Mouse (Mus musculus): Measurements from ENCODE around the gene Man2a1. TPM values are rescaled to one million over a fixed set of nuclear protein-coding genes. Genes with fewer than 3 reads are reported as not detected.
"Not testable (repeated sequence)": the region's sequence is repeated elsewhere in the genome, so short reads cannot be mapped to it uniquely, and the experiment has no call there.

Gene Man2a1
- polyA plus RNA-seq, 1 experiment from 2014 or later: 54.9 TPM

DNA sequence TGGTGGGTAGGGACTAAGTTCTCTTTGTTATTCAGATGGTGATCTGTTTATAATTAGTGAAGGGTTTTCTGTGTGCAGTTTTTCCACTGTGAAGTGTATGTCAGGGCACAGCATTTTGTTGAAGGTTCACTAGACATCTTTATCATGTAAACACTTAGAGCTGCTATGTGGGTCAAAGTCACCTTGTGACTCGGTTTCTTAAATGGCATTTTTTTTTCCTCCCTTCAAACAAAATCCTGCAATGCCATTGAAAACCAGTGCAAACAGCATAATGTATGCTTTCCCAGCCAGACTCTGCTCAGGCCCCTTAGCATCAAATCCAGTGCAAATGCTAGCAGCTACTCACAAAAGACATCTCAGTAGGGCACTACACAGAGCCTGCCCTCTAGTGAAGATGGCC, 148.6 kb downstream of the Man2a1 start:
- TF ChIP-seq CTCF (IDR thresholded peaks at IDR 0.05): no peak
- ATAC-seq (no peak), DNase-seq (ENCODE audit: low read depth, low spot score) (no peak)
- CTCF ChIA-PET: no interaction called here
- in situ Hi-C loops (cut with MboI; ENCODE audit: low pct_unique_long_range_greater_than_20kb): no loop called here
- H3K27me3 ChIP-seq: no peaks in the 10 kb centered on the region
- POLR2A ChIA-PET: no interaction called here

DNA sequence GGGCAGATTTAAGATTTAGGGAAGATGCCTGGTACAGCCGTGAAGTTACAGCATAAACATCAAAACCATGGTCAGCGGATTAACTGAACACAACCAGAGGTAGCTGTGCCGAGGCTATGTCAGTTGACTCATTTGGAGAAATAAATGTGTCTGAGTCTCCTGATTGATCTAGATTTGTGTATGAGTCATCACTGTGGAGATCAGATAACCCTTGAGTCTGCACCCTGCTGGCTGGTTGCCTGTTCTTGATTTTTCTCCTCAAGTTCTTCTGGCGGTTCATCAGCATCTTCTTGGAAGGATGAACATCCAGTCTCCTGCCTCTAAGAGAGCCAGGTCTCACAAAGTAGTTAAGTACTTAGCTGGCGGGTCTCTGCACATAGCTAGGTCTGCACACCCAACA, 150.7 kb downstream of the Man2a1 start:
- ChIA-PET CTCF (no interaction called here), POLR2A (no interaction called here)
- no peaks in the 10 kb centered on the region for H3K27me3 ChIP-seq
- no peak for ATAC-seq
- no peak for DNase-seq (ENCODE audit: low read depth, low spot score)
- in situ Hi-C loops (cut with MboI; ENCODE audit: low pct_unique_long_range_greater_than_20kb): no loop called here
- TF ChIP-seq CTCF (IDR thresholded peaks at IDR 0.05): no peak

DNA sequence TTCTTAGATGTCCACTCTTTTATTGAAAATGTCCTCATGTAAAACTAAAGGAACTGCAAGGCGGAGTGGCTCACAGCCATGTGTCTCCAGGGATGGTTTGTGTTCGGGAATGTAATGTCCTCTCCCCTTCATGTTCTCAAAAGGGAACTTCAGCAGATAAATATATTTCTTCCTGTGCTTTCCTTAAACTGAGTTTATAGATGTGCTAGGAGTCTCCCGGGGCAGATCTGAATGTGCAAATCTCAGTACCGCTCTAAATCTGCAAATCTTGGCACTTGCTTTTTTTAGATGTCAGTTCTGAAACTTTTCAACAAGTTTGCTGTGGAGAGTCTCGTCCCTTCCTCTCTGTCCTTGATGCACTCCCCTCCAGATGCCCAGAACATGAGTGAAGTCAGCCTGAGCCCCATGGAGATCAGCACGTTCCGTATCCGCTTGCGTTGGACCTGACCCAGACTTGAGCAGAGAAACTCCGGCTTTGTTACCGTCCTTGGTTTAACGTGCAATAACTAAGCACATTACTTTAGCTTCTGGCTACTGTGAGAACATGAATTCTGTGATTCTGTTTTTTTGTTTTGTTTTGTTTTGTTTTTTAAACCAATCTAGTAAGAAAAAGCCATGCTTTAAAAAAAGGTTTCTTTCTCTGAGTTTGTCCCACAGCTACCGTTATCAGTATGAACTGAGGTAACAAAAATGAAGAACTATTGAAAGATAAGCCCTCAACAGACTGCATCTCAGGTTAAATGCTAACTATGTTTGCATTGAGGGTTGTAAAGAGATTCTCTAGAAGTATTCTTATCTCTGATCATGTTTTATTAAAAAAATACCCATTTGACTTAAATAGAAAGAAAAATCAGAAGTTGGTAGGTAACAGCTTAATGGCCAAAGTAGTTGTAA, 151.8 kb downstream of the Man2a1 start:
- ATAC-seq (no peak), DNase-seq (ENCODE audit: low read depth, low spot score) (no peak)
- ChIA-PET POLR2A (no interaction called here), CTCF (no interaction called here)
- in situ Hi-C loops (cut with MboI; ENCODE audit: low pct_unique_long_range_greater_than_20kb): no loop called here
- TF ChIP-seq CTCF (IDR thresholded peaks at IDR 0.05): no peak
- H3K27me3 ChIP-seq: no peaks in the 10 kb centered on the region

DNA sequence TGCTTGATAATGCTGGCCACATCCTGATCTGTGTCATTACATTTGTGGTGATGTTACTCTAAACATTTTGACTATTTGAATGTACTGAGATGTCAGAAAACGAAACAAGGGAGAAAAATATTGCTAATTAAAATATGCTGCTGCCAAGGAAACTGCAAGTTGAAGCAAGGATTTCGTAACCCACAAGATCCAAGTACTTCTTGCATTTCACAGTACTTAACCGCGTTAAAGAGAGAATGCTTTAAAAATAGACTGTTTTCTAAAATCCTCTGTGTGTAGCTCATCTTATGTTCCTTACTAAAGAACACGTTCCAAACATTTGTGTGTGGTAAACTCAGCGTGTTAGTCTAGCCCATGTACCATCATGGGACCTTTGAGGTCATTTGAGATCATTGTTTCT, 153.0 kb downstream of the Man2a1 start:
- ChIA-PET CTCF (no interaction called here), POLR2A (no interaction called here)
- no peak for TF ChIP-seq CTCF (IDR thresholded peaks at IDR 0.05)
- DNase-seq (ENCODE audit: low read depth, low spot score): no peak
- in situ Hi-C loops (cut with MboI; ENCODE audit: low pct_unique_long_range_greater_than_20kb): no loop called here
- ATAC-seq: no peak
- no peaks in the 10 kb centered on the region for H3K27me3 ChIP-seq

DNA sequence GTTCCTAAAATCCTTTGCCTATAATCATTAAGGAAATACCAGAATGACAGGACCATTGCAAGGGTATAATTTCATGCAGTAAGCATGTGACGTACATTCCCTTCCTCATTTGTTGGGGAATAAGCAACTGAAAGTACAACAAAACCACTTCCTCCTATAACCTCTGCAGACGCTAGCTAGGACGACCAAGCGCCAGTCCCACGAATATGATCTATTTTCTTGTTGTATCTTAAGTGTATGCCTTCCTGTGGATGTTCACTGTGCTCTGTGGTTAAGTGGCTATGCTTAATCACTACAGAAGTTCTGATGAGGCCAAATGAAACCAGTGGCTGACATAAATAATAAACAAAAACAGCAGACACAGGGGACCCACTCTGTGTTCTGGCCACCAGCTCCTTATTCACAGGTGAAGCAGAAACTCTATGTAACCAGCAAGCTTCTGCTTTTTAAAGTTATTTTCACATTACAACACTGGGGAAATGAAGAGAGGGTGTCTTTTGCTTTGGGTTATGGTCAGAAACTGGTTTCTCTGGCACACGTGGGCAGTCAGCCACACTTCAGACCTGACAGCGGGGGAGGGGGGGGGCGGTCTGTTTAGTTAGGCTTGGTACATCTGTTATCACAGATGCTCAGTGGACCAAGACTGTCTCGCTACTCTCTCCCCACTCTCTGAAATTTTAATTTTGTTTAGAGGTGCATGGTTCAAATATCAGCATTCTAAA, 153.8 kb downstream of the Man2a1 start:
- DNase-seq (ENCODE audit: low read depth, low spot score): no peak
- no peak for ATAC-seq
- in situ Hi-C loops (cut with MboI; ENCODE audit: low pct_unique_long_range_greater_than_20kb): no loop called here
- ChIA-PET CTCF (no interaction called here), POLR2A (no interaction called here)
- no peaks in the 10 kb centered on the region for H3K27me3 ChIP-seq
- no peak for TF ChIP-seq CTCF (IDR thresholded peaks at IDR 0.05)

DNA sequence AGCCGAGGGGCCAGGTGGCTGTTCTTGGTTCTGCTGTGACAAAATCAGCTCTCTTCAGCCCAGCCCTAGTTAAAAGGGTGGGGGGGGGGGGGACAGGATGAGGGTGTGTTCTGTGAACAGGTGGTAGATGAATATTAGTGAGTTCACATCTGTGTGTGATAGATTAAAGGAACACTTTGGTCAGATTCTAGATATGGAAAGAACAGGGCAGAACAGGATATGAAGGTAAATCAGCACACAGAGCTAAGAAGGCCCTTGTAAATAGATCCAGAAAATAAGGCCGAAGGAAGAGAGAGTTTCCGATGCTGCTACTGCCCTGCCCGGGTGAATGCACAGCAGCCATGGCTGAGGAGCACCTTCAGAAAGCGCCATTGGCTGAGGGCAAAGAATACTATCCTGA, 154.7 kb downstream of the Man2a1 start:
- DNase-seq (ENCODE audit: low read depth, low spot score) (no peak), ATAC-seq (no peak)
- CTCF ChIA-PET: no interaction called here
- no peak for TF ChIP-seq CTCF (IDR thresholded peaks at IDR 0.05)
- H3K27me3 ChIP-seq: no peaks in the 10 kb centered on the region
- POLR2A ChIA-PET: no interaction called here
- in situ Hi-C loops (cut with MboI; ENCODE audit: low pct_unique_long_range_greater_than_20kb): no loop called here

DNA sequence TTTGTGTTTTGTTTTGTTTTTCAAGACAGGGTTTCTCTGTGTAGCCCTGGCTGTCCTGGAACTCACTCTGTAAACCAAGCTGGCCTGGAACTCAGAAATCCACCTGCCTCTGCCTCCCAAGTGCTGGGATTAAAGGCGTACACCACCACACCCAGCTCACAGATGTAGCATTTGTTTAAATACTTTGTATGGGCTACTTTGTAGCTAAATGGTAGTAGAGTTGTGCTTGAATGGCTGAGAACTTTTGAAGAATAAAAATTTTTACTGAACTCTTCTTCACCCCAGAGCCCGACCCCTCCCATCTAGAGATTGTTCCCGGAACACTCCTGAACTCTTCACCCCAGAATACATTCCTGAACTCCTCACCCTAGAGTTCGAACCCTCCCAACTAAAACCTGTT, 162.1 kb downstream of the Man2a1 start:
- DNase-seq (ENCODE audit: low read depth, low spot score); CTCF ChIA-PET; H3K27me3 ChIP-seq; POLR2A ChIA-PET; ATAC-seq; in situ Hi-C loops (cut with MboI; ENCODE audit: low pct_unique_long_range_greater_than_20kb): not testable (repeated sequence)

DNA sequence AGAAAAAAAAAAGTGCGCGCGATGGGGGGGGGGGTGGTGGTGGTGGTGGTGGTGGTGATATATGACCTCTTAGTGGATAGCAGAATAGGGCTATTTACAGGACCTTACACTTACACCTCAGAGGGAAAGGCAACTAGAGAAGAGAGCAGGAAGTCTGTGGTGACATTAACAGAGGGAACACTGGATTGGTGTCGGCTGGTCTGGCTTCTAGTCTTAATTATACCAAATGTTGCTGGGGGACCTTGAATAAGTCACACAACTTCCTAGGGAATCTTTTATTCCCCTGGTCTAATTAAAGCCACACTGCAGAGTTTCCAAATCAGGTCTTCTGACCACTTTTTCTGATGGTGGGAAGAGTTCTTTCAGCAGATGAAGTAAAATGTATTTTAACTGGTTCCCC, 163.0 kb downstream of the Man2a1 start:
- no peak for TF ChIP-seq CTCF (IDR thresholded peaks at IDR 0.05)
- ChIA-PET CTCF (interaction anchor here (1.0 kb wide), 1 partner anchor 776 kb away, joined by 3 read pairs; no protein-coding TSS in a partner anchor), POLR2A (no interaction called here)
- ATAC-seq: no peak
- no peak for DNase-seq (ENCODE audit: low read depth, low spot score)
- no peaks in the 10 kb centered on the region for H3K27me3 ChIP-seq
- in situ Hi-C loops (cut with MboI; ENCODE audit: low pct_unique_long_range_greater_than_20kb): no loop called here

DNA sequence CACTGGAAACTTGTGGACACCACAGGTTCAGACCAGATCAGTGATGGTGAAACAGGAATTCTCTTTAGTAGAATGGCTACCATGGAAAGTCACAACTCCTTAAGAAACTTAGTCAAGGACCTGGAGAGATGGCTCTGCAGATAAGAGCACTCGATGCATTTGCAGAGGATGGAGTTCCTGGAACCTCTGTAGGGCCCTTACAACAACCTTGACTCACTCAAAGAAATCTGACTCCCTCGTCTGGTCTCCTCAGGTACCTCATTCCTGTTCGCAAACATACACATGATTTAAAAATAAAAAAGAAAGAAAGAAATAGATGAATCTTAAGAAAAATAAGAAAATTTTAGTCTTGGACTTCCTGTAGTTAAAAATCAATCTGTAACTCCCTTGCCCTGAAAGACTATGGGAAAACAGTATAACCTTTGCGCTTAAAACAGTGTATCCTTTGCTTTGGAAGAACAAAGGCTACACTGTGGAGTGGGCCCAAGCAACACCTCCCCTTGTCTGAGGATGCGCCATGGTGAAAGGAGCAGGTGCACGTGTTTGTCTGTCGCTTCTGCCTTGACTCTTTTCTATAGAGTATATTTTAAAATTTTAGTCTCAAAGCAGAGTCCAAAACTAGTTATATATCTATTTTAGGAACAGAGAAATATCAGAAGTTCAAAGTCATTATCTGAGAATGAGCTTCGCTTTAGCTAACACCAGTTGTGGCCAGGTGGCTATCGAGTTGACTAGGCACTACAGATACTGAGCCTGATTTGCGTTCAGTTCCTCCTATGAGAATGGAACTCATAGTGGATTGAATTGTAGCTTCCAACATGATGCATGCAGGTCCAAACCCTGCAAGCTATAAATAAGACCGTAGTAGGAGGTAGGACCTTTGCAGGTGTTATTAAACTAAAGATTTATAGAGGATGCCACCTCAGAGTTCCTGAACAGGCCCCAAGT, 163.9 kb downstream of the Man2a1 start:
- POLR2A ChIA-PET: no interaction called here
- DNase-seq (ENCODE audit: low read depth, low spot score) (no peak), ATAC-seq (no peak)
- H3K27me3 ChIP-seq: no peaks in the 10 kb centered on the region
- no peak for TF ChIP-seq CTCF (IDR thresholded peaks at IDR 0.05)
- in situ Hi-C loops (cut with MboI; ENCODE audit: low pct_unique_long_range_greater_than_20kb): no loop called here
- CTCF ChIA-PET: interaction anchor here (1.0 kb wide), 1 partner anchor 775 kb away, joined by 3 read pairs; no protein-coding TSS in a partner anchor

DNA sequence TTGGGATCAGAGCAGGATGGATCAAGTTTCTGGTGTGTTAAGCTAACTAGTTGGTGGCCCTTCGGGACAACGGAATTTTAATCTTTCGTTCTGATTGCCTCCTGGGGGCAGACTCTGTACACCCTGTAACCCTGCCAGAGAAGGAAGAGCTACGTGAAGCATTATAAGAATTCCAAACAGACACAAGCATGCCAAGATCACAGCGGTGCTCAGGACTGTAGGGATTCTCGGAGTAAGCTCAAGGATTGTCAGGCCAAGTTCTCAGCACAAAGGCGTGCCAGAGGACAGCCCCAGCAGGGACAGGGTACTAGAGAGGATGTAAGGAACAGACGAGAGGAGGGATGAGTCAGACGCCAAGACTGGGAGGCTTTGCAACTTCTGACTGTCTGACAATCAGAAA, 164.8 kb downstream of the Man2a1 start:
- no peaks in the 10 kb centered on the region for H3K27me3 ChIP-seq
- CTCF ChIA-PET: no interaction called here
- TF ChIP-seq CTCF (IDR thresholded peaks at IDR 0.05): no peak
- in situ Hi-C loops (cut with MboI; ENCODE audit: low pct_unique_long_range_greater_than_20kb): no loop called here
- peak; percentile 47 for ATAC-seq
- POLR2A ChIA-PET: no interaction called here
- no peak for DNase-seq (ENCODE audit: low read depth, low spot score)
